Mouse (Mus musculus) lung, adult 18-20 months (tissue): ENCODE data around the gene Fgd5.
A peak's percentile ranks its signal among the peaks of the same experiment; 100 is the strongest.
"Not testable (repeated sequence)": the region's sequence is repeated elsewhere in the genome, so short reads cannot be mapped to it uniquely, and the experiment has no call there.

ENCODE experiments used
- DNase-seq, 2 experiments: peaks; one replicate each; pipeline ENCODE4 v3.0.0; 2022; ENCODE audit warnings: mixed read lengths in 2 of 2

The Fgd5 gene

DNA sequence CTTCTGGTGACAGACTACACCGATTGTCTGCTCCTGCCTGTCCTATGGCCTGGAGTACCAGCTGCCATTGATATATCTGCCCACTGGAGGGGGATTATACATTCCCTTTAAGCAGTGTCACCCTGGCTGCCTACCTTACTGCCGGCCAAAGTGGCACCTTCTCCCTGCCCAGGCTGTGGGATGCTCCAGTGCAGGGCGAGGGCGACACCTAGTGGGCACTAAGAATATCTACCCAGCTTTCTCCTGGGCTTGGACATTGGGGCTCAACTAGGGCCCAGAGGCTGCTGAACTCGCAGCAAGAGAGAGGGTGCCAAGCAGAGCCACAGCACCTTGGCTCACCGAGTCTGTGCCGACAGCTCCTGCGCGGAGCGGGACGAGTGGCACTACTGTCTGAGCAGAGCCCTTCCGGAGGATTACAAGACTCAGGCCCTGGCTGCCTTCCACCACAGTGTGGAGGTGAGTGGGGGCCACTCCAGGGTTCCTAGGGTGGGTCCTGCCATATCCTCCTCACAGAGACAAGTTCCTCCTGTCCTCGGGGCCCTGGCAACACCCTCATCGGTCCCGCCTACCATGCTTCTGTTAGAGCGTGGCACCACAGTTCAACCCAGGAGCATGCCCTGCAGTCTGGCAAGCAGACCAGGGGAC, 88.6 kb downstream of the Fgd5 start:
- DNase-seq, result peak; percentile 58 to 63

DNA sequence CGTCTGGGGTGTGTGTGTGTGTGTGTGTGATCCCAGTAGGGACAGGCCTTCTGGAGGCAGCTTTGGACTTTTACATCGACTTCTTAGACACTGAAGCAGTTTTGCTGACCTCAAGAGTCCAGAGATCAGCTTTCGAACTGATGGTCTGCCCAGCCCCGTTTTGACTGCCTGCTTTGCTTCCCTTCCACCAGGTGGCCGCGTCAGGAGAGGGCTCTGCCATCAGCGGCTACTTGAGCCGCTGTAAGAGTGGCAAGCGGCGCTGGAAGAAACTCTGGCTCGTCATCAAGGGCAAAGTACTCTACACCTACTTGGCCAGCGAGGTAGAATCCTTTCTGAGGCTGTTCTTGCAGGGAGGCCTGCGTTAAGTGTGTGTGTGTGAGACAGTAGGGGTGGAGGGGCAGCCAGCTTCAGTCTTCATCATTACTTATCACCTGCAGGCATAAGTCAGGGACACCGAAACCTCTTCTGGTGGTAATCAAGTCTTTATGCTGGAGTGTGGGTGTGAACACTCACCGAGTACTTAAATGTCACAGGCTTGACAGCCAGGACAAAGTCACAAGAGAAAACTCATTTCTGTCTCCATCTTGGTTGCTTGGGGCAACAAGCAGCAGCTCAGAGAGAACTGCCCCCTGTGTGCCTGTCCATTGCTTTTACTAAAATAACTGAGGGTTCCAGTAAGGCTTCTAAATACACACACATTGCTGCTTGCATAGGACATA, 92.6 kb downstream of the Fgd5 start:
- peak; percentile 38 to 57 for DNase-seq

GRCm38 (mm10) chr6:92080730-92081129, 102.1 kb downstream of the Fgd5 start:
- no peak for DNase-seq

DNA sequence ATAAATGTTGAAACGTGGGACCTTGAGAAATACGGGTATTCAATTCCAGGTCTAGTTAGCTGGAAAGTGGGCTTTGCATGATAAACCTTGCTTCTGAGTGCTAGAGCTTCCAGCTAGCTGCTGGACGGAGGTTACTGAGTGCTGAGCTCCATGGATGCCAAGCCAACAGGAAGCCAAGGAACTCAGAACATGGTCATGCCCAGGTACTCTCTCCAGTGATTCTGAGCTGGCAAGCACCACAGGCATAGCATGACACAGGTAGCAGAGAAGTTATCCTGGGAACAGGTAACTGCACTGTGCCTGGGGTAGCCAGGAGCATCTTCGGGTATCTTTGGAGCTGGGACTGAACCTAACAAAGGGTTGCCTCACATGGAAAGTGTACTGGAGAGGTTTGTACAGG, 104.1 kb downstream of the Fgd5 start:
- DNase-seq, result no peak

DNA sequence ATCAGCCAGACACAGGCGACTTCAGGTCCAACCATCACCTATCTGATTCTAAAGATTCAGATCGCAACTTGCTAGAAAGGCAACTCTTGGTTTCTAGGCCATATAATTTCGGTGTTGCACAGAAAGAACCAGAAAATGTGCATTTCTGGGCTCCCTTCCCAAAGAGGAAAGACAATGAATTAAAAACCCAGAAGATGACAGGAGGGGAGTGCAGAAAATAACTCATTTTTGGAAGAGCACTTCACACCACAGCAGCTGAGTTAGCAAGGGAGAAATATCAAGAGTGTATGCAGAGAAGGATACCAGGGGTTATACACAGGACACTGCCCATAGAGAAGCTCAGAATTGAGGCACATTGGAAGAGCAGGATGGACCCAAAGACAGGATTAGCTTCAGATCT, 106.3 kb downstream of the Fgd5 start:
- no peak for DNase-seq

DNA sequence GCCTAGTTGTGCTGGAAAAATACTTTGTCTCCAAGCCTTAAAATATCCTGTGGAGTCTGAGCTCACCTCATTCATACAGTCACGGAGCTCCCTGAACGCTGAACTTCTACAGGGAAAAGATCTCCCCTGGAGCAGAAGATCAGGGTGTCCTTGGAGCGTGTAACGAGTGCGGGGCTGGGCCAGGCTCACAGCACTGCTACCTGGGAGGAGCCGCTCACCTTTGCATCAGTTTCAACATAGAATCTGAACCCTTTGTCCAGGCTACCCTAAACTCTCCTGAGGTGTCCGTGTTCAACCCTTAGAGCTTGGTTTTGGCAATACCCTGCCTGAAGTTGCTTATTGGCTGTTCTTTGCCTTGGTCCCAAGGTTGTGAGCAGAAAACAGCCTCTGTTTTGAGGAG, 110.5 kb downstream of the Fgd5 start:
- not testable (repeated sequence) for DNase-seq

DNA sequence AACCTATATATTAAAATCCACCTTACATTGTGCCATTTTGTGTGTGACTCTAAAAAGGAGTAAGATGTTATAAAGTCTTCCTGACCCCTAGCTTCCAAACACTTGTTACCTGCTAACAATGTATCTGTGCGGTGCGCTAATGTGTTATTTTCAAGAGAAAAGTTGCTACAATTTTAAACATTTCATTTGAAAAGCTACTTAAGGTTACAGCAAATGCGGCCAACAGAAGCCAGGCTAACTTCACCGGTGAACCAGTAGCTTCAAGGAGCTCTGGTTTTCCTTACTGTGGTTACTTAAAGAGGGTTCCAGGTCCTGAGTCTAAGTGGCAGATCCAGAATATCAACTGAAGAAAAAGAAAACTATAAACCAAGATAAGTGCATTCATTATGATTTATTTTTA, 111.3 kb downstream of the Fgd5 start:
- no peak for DNase-seq

DNA sequence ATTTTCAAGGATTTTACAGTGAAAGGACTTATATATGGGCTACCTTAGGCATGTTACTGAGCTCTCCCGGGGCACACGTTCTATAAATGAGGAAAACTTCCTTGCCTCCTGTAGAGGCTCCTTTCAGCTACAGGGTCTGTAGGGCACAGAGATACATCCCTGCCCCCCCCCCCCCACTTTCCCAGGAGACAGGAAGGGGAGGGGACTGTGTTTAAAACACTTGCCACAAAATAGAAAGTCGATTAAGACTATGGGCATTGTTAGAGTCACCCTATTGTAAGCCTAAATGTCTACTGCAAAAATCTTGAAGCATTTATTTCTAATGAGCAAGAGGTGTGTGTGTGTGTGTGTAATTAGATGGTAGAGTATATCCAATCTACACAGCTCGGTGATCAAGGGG, 111.8 kb downstream of the Fgd5 start:
- DNase-seq, result no peak

- DNase-seq, result peak; percentile 87 to 91
Observed at GRCm38 (mm10) chr6:92091130-92091591, 112.5 kb downstream of the Fgd5 start, which contains the start of gene Nr2c2. Gene Nr2c2 (plus strand): TSS chr6:92091390.

DNA sequence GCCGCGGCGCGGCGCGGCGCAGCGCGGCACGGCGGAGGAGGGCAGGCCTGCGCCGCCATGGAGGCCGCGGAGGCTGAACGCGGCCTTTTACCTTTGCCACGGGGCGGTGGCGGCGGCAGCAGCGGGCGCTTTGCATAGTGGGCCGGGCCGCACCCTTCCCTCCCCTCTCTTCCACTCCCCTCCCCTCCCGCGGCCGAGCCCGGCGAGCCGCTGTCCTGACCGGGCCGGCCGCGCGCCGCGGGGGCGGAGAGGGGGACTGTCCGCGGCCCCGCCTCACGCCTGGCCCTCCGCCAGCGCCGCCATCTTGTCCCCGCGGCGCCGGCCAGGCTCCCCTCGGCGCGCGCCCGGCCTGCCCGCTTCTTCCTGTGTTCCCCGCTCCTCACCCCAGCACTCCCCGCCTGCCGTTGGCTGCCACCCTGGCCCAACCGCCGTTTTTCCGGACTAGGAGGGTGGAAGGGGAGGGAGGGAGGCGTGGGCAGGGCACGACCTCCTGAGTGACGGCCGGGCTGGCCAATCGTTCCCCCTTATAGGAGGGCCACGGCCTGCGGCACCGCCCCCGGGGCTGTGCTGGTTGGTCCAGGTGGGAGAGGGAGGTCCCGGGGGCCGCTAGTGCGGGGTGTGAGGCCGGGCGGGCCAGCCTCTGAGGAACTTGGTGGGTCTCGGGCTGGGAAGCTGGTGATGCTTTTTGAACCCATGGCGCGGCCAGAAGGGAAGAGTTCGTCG, 113.2 kb downstream of the Fgd5 start:
- peak; percentile 99 for DNase-seq

DNA sequence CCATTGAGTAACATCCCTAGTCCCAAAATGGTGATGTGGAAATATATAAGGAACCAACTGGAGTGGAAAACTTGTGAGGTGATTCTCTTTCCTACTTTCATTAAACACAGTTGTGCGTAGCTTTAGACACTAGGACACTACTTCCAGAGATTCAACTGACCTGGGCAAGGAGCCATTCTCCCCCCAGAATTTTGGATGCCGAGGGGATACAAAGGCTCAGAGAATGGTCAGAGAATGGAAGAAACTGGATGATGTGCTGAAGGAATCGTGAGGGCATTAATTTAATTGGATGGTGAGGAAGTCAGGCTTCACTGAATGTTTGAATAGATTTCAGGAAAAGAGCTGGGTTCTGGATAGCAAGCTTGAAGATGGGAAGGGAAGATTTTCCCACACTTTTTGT, 114.1 kb downstream of the Fgd5 start:
- no peak for DNase-seq

GRCm38 (mm10) chr6:92093869-92094268, 115.2 kb downstream of the Fgd5 start:
- no peak for DNase-seq

DNA sequence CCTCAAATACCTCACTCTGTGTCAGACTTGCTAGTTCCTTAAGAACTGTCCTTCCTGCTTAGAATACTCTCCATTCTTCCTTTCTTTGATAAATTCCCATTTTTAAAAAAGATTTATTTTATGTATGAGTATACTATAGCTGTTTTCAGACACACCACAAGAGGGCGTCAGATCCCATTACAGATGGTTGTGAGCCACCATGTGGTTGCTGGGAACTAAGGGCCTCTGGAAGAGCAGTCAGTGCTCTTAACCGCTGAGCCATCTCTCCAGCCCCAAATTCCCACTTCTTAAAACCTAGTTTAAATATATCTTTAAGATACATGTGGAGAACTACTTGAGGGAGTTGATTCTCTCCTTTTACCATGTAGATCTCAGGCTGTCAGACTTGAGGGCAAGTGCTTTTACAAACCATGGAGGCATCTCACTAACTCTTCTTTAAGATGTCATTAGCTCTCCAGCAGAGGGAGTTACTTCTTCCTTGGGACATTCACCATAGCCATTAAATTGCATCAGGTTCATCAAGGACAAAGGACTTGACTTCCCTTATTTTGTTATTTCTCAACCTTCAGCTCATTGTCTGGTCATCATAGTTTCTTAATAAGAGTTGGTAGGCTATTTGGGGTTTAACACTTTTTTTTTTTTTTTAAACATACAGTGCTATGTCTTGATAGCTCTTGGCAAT, 122.1 kb downstream of the Fgd5 start:
- no peak for DNase-seq

DNA sequence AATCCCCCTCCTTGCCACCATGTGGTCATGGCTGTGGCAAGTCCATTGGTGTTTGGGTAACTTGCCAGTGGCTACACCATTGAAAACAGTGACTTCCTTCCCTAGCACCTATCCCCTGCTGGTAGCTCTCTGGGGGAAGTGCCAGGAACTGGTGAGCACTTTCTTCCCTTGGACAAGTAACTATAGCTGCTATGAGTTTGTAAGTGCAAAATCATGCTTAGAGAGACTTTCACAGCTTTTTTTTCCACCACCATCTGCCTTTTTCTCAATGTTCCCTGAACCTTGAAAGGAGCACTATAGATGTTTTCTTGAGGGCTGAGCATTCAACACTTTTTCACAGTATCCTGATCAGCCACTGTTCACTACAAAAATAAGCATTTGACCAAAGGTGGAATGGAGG, 145.9 kb downstream of the Fgd5 start:
- no peak for DNase-seq
